Mouse (Mus musculus) cerebellum, postnatal 36 days (tissue): ENCODE data around the gene Map3k3.
"Not testable (repeated sequence)": the region's sequence is repeated elsewhere in the genome, so short reads cannot be mapped to it uniquely, and the experiment has no call there.

Experiments used
- DNase-seq, 2 experiments: peaks; one replicate each; pipeline ENCODE4 v3.0.0; 2021 to 2022; ENCODE audit warnings: mixed read lengths in 2 of 2

Gene Map3k3

GRCm38 (mm10) chr11:106084911-106085561, 623 bp downstream of the Map3k3 start:
- peak; percentile 62 to 69 for DNase-seq

DNA sequence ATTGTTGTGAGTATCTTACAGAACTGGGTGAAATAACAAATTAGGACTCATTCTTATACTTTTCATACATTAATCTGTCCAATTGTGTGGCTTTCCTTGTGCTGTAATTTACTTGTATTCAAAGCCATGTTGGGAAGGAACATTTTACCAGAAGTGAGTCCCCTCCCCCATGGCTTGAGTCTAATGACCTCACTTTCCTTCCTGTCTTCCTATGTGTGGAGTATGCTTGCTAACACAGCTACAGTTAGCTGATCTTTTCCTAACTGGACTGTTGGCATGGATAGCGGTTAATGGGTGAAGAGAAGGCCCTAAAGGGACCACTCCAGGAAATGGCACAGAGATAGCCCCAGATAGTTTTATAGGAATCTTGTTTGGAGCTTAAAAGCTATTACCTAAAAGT, 13.8 kb downstream of the Map3k3 start:
- DNase-seq: no peak

- no peak for DNase-seq
Measured at GRCm38 (mm10) chr11:106102866-106103265, 18.5 kb downstream of the Map3k3 start.

- no peak for DNase-seq
Measured at GRCm38 (mm10) chr11:106106047-106106587, 21.7 kb downstream of the Map3k3 start.

GRCm38 (mm10) chr11:106111688-106112087, 27.3 kb downstream of the Map3k3 start:
- no peak for DNase-seq

GRCm38 (mm10) chr11:106122221-106122620, 37.8 kb downstream of the Map3k3 start:
- no peak for DNase-seq

- DNase-seq: no peak
Measured at GRCm38 (mm10) chr11:106122736-106123135, 38.3 kb downstream of the Map3k3 start.

GRCm38 (mm10) chr11:106124784-106125183, 40.4 kb downstream of the Map3k3 start:
- no peak for DNase-seq

DNA sequence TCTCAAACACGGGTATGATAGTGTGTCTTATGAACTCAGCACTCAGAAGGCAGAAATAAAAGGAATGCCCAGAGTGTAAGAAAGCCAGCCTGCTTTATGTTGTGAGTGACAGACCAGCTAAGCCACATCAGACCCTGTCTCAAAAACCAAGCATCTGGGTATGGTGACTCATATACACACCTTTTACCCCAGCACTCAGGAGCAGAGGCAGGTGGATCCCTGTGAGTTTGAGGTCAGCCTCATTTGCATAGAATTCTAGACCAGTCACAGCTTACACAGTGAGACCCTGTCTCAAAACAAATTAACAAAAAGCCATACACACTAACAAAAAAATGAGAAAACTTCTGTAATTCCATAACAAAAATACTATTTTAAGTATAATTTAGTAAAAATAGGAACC, 41.4 kb downstream of the Map3k3 start:
- DNase-seq: no peak

- not testable (repeated sequence) for DNase-seq
Measured at GRCm38 (mm10) chr11:106126727-106127373, 42.4 kb downstream of the Map3k3 start.

GRCm38 (mm10) chr11:106129477-106129876, 45.1 kb downstream of the Map3k3 start:
- DNase-seq: no peak

DNA sequence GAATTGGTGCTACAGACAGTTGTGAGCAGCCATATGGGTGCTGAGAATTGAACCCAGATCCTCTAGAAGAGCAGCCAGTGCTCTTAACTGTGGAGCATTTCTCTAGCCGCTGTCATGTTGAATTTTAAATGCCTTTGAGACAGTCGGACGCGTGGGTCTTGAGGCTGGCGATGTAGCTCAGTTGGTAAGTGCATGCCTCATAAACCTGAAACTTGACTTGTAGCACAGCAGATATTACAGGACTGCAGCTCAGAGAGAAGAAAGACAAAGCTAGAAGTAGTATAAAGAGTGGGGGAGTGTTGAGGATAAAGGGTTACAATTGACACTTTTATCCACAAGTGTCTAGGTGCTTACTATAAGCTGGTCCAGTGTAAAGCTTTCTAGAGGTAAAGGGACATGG, 48.1 kb downstream of the Map3k3 start:
- DNase-seq: no peak

GRCm38 (mm10) chr11:106134580-106135528, 50.4 kb downstream of the Map3k3 start:
- DNase-seq: peak; percentile 54 to 59

GRCm38 (mm10) chr11:106151219-106151618, 66.8 kb downstream of the Map3k3 start:
- DNase-seq: no peak

DNA sequence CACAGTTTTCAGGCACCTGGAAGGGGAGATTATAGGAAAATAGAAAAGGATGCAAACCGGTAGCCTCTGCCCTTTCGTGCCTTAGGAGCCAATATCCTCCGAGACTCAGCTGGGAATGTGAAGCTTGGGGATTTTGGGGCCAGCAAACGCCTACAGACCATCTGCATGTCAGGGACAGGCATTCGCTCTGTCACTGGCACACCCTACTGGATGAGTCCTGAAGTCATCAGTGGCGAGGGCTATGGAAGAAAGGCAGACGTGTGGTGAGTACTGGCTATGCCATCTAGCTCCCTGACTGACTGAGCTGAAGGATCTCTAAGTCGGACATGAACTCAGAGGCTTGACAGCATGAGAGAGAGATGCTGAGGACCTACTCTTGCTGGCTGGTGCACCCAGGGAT, 67.7 kb downstream of the Map3k3 start:
- DNase-seq: peak in 1 of 2 experiments; percentile 40

- no peak for DNase-seq
Measured at GRCm38 (mm10) chr11:106154091-106154490, 69.7 kb downstream of the Map3k3 start.

DNA sequence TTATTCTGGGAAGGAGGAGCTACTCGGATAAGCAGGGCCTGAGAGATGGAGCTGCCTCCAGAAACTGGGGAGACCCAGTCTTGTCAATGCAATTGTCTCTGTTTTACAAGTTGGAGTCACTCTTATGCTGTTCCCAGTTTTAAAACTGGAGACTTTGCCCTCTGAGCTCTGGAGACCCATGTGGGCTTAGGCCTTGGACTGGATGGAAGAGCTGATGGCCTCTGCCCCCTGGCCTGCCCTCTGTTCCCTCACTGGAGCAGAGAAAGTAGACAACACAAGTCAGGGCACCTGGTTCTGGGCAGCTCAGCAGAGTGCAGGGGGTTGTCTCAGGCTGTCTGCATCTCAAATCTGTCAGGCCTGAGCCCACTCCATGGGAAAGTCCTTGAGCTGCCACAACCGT, 70.4 kb downstream of the Map3k3 start:
- DNase-seq: no peak

DNA sequence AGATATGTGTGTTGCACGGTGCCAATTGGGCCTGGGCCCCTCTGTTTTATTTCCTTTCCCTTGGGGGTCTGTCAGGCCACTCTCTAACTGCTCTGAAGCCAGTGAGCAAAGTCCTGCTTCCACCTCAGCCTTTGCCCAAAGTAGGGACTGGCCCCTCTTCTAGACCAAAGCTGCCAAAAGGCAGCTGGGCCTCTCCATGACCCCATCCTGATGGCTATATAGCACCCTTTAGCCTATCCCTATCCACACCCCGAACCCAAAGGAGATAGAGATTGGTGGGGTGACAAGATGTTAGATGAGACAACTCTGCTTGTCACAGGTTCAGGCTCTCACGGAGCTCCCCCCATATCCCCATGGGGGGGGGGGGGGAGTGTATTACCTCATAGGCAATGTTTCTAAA, 71.3 kb downstream of the Map3k3 start:
- DNase-seq: no peak

GRCm38 (mm10) chr11:106156257-106156656, 71.8 kb downstream of the Map3k3 start:
- DNase-seq: no peak

DNA sequence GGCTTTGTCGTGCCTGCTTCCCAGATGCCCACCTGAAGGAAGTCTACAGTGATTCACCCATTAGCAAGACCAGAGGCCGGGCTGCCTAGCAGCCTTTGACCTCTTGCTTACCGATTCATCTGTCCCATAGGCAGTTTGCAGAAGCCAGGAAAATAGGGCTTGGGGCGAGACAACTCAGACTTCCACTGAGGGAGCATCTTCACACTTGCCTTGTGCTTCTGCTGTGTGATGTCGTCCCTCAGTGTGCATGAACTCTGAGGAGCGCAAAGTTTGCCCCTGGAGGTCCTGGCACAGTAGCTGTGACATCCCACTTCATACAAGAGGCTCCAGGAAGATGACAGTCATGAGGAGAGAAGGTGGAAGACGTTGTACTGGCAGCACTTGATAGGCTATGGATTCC, 72.7 kb downstream of the Map3k3 start:
- no peak for DNase-seq

DNA sequence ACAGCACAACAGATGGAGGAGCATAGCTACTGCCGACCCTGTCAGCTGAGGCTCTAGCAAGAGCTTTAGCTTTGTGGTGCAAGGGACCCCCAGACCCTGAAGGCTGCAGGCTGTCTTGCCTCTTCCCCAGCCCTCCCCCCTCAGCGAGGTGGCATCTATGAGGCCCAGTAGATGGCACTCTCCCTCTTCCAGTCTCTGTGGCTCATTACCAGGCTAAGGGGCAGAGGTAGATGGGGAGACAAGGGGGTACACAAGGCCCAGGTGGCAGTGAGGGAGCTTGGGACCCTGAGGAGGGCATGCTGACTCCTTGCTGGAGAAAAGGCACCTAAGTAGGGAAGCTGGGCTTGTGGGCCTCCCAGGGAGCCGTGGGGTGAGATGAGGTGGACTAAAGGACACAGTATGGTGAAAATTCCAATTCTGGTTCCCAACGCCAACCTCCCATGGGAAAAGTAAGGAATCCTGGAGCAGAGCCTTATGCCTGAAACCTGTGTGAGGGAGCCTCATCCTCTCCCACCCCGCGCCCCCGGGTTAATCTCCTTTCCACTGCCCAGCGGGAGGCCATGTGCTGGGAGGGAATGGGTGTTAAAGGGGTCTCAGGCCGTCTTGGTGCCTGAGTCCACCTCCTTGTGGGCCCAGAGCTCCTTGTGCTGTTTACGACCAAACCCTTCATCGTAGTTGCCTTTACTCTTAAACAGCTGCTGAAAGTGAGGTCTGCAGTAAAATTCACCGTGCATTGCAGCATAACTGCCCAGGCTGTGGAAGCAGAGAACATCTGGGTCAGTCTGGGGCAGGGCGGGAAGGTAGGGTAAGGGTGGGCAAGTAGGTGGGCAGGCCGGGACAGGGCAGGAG, 73.9 kb downstream of the Map3k3 start:
- DNase-seq: peak in 1 of 2 experiments; percentile 52

GRCm38 (mm10) chr11:106158930-106159215, 74.5 kb downstream of the Map3k3 start:
- no peak for DNase-seq
